In the genomic region with DNA sequence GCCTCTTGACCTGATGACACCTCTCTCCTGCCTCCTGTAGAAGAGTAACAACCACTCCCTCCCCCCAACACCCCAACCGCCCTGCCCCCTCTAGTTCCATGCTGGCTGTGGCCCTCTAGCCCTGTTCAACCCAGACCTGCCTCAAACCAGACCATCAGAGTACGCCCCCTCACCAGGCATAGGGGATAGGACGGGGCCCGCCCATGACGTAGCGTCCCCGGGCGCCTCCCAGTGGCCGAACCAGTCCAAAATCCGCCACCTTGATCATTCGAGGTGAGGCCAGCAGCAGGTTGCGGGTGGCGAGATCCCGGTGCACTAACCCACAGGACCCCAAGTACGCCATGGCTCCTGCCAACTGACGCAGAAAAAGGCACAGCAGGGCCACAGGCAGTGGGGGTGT, we compare ENCODE assay signal across 9 mouse cellular contexts. TPM values are rescaled to one million over a fixed set of nuclear protein-coding genes. Genes with fewer than 3 reads are reported as not detected.
A peak's percentile ranks its signal among the peaks of the same experiment; 100 is the strongest.
DNase-seq lines count a peak whose midpoint lies in the region; ATAC-seq lines count a peak whose summit lies in the region.
"Had no signal": no experiment of that assay in that cellular context is flagged by ENCODE, and none has a peak within 500 bp of the region (broad histone marks: within the 10 kb centered on the region; RNA-seq: fewer than 3 reads in every experiment).

No protein-coding gene starts in this region.

- DNase-seq in heart, embryonic 10.5 days (ENCODE audit: low spot score), result peak; percentile 90
- DNase-seq in heart, adult 8-10 months (ENCODE audit: low spot score), result no peak
- peak; percentile 83 for DNase-seq in WW6 (ENCODE audit: low read depth, low spot score)
- DNase-seq in thymus, postnatal 4 days, result peak; percentile 82
- DNase-seq in ovary, adult 18-20 months (ENCODE audit: low spot score), result no peak

- H3K4me1 ChIP-seq in heart, embryonic 10.5 days, result peaks cover 31% of the 10 kb centered on the region
- H3K4me1 ChIP-seq in kidney, embryonic 16.5 days (ENCODE audit: insufficient read depth, low read length), result peaks cover 4% of the 10 kb centered on the region; the same call in 1 of the 2 replicates
- 0 out of 2 replicates have a peak, but pooled peaks cover 5% of the 10 kb centered on the region for H3K4me1 ChIP-seq in midbrain, embryonic 12.5 days

- peak overlapping the region; percentile 17 for H3K4me3 ChIP-seq in heart, embryonic 10.5 days
- no peak overlapping the region for H3K4me3 ChIP-seq in kidney, embryonic 16.5 days (ENCODE audit: low read length)
- H3K4me3 ChIP-seq in midbrain, embryonic 12.5 days, result 0 out of 2 replicates have a peak overlapping the region, but pooled peaks have one; percentile 5

- H3K36me3 ChIP-seq in heart, embryonic 10.5 days, result peaks cover 22% of the 10 kb centered on the region
- H3K36me3 ChIP-seq in kidney, embryonic 16.5 days (ENCODE audit: insufficient read depth, low read length), result peaks cover 20% of the 10 kb centered on the region
- H3K36me3 ChIP-seq in midbrain, embryonic 12.5 days, result peaks cover 19% of the 10 kb centered on the region

- H3K4me2 ChIP-seq in kidney, embryonic 16.5 days (replicated peaks; ENCODE audit: low read depth, low read length), result peak overlapping the region; percentile 29; the same call in 1 of the 2 replicates
- H3K4me2 ChIP-seq in midbrain, embryonic 12.5 days (replicated peaks), result no peak overlapping the region

- no peak overlapping the region for H3K9ac ChIP-seq in kidney, embryonic 16.5 days (replicated peaks; ENCODE audit: low read length)
- H3K9ac ChIP-seq in midbrain, embryonic 12.5 days (replicated peaks), result no peak overlapping the region

- 15% methylated on average over 16 of the region's 16 CpGs for WGBS in heart, embryonic 10.5 days
- 23% methylated on average over 16 of the region's 16 CpGs for WGBS in kidney, embryonic 16.5 days
- 16% methylated on average over 16 of the region's 16 CpGs for WGBS in midbrain, embryonic 12.5 days

- H3K27me3 ChIP-seq in heart, embryonic 10.5 days (ENCODE audit: insufficient read depth, poor library complexity, severe bottlenecking), result peaks cover 38% of the 10 kb centered on the region
- H3K27me3 ChIP-seq in kidney, embryonic 16.5 days (ENCODE audit: insufficient read depth, low read length), result peaks cover 15% of the 10 kb centered on the region
- H3K27me3 ChIP-seq in midbrain, embryonic 12.5 days, result peaks cover 31% of the 10 kb centered on the region

- no peaks in the 10 kb centered on the region for H3K9me3 ChIP-seq in heart, embryonic 10.5 days
- H3K9me3 ChIP-seq in kidney, embryonic 16.5 days (ENCODE audit: low read length), result no peaks in the 10 kb centered on the region
- H3K9me3 ChIP-seq in midbrain, embryonic 12.5 days, result no peaks in the 10 kb centered on the region

- ATAC-seq in erythroblast, adult 5-6 weeks (replicated peaks; ENCODE audit: low FRiP score, poor library complexity, severe bottlenecking), result peak; percentile 60
- peak; percentile 41; the same call in 1 of the 2 replicates for ATAC-seq in kidney, embryonic 16.5 days (ENCODE audit: low FRiP score, low TSS enrichment)
- ATAC-seq in midbrain, embryonic 12.5 days (ENCODE audit: low FRiP score, low read depth), result peak; percentile 78

- peak overlapping the region; percentile 56 for H3K27ac ChIP-seq in heart, embryonic 10.5 days
- H3K27ac ChIP-seq in kidney, embryonic 16.5 days (ENCODE audit: low read length), result no peak overlapping the region
- H3K27ac ChIP-seq in midbrain, embryonic 12.5 days (replicated peaks), result no peak overlapping the region

RNA-seq across cellular contexts. Expression of a gene that starts 3.2 kb away (rescaled TPM):
- polyA plus RNA-seq in heart, embryonic 10.5 days (2016; fragmentation: Nextera tagmentation; extraction: Ambion mirVana), result 0.28 and 1.2 TPM in 2 replicates
- under 1 TPM in 1 of 4 experiments, not detected in 3; 0.23 TPM for total RNA-seq in heart, adult 8-10 months (2022)
- total RNA-seq in erythroblast, adult 5-6 weeks (2015; ENCODE audit: low replicate concordance), result 15.5 and 19.6 TPM in 2 replicates
- 8.3 and 13.8 TPM in 2 replicates for total RNA-seq in erythroblast, adult 5-6 weeks (2017; ENCODE audit: low replicate concordance)
- 7.0 and 7.3 TPM in 2 replicates for polyA plus RNA-seq in kidney, embryonic 16.5 days (2015; fragmentation: Nextera tagmentation; extraction: Ambion mirVana)
- polyA plus RNA-seq in midbrain, embryonic 12.5 days (2016; fragmentation: Nextera tagmentation; extraction: Ambion mirVana), result 0.19 and 0.21 TPM in 2 replicates

RNA-seq across cellular contexts. Expression of a gene that starts 9.2 kb away (rescaled TPM):
- polyA plus RNA-seq in heart, embryonic 10.5 days (2016; fragmentation: Nextera tagmentation; extraction: Ambion mirVana), result 72.7 and 74.5 TPM in 2 replicates
- 10 to 100 TPM; 20.7 to 25.3 (median 21.7) TPM for total RNA-seq in heart, adult 8-10 months (2022)
- total RNA-seq in erythroblast, adult 5-6 weeks (2015; ENCODE audit: low replicate concordance), result 12.5 and 17.6 TPM in 2 replicates
- total RNA-seq in erythroblast, adult 5-6 weeks (2017; ENCODE audit: low replicate concordance), result 5.9 and 11.4 TPM in 2 replicates
- 105 and 119 TPM in 2 replicates for polyA plus RNA-seq in kidney, embryonic 16.5 days (2015; fragmentation: Nextera tagmentation; extraction: Ambion mirVana)
- 62.9 and 70.1 TPM in 2 replicates for polyA plus RNA-seq in midbrain, embryonic 12.5 days (2016; fragmentation: Nextera tagmentation; extraction: Ambion mirVana)

RNA-seq across cellular contexts. Expression of a gene that starts 17.0 kb away (rescaled TPM):
- polyA plus RNA-seq in heart, embryonic 10.5 days (2016; fragmentation: Nextera tagmentation; extraction: Ambion mirVana), result 294 and 327 TPM in 2 replicates
- total RNA-seq in heart, adult 8-10 months (2022), result 100 to 1,000 TPM; 193 to 338 (median 283) TPM
- 142 and 218 TPM in 2 replicates for total RNA-seq in erythroblast, adult 5-6 weeks (2015; ENCODE audit: low replicate concordance)
- 57.1 and 181 TPM in 2 replicates for total RNA-seq in erythroblast, adult 5-6 weeks (2017; ENCODE audit: low replicate concordance)
- polyA plus RNA-seq in kidney, embryonic 16.5 days (2015; fragmentation: Nextera tagmentation; extraction: Ambion mirVana), result 371 and 389 TPM in 2 replicates
- polyA plus RNA-seq in midbrain, embryonic 12.5 days (2016; fragmentation: Nextera tagmentation; extraction: Ambion mirVana), result 284 and 302 TPM in 2 replicates

RNA-seq across cellular contexts. Expression of a gene that starts 17.8 kb away (rescaled TPM):
- polyA plus RNA-seq in heart, embryonic 10.5 days (2016; fragmentation: Nextera tagmentation; extraction: Ambion mirVana), result 1.3 and 3.7 TPM in 2 replicates
- total RNA-seq in heart, adult 8-10 months (2022), result 1 to 10 TPM; 3.1 to 6.9 (median 4.3) TPM
- 0.19 and 0.42 TPM in 2 replicates for total RNA-seq in erythroblast, adult 5-6 weeks (2015; ENCODE audit: low replicate concordance)
- total RNA-seq in erythroblast, adult 5-6 weeks (2017; ENCODE audit: low replicate concordance), result 0.28 and 1.1 TPM in 2 replicates
- 6.0 and 6.6 TPM in 2 replicates for polyA plus RNA-seq in kidney, embryonic 16.5 days (2015; fragmentation: Nextera tagmentation; extraction: Ambion mirVana)
- polyA plus RNA-seq in midbrain, embryonic 12.5 days (2016; fragmentation: Nextera tagmentation; extraction: Ambion mirVana), result 14.2 and 14.6 TPM in 2 replicates

RNA-seq across cellular contexts. Expression of a gene that starts 22.5 kb away (rescaled TPM):
- not detected in 2 replicates for polyA plus RNA-seq in heart, embryonic 10.5 days (2016; fragmentation: Nextera tagmentation; extraction: Ambion mirVana)
- not detected for total RNA-seq in heart, adult 8-10 months (2022)
- total RNA-seq in erythroblast, adult 5-6 weeks (2015; ENCODE audit: low replicate concordance), result not detected in 2 replicates
- not detected in 2 replicates for total RNA-seq in erythroblast, adult 5-6 weeks (2017; ENCODE audit: low replicate concordance)
- polyA plus RNA-seq in kidney, embryonic 16.5 days (2015; fragmentation: Nextera tagmentation; extraction: Ambion mirVana), result not detected in 2 replicates
- not detected in 2 replicates for polyA plus RNA-seq in midbrain, embryonic 12.5 days (2016; fragmentation: Nextera tagmentation; extraction: Ambion mirVana)
- polyA plus RNA-seq: lung, embryonic 16.5 days had no signal

Comparison
In these comparisons a context has a peak if more than half of its experiments do, and no peak if none do; other contexts are left out.
1. DNase-seq: peak in heart, embryonic 10.5 days (single experiment), WW6 (single experiment) and thymus, postnatal 4 days (single experiment); none in heart, adult 8-10 months (single experiment) and ovary, adult 18-20 months (single experiment).
2. Peak in every context shown above with its lines, with median percentiles within 50 percentile points of each other: ATAC-seq.